Mouse (Mus musculus) hindbrain, embryonic 12.5 days (tissue): Measurements from ENCODE around the gene Aldh1a3. TPM values are rescaled to one million over a fixed set of nuclear protein-coding genes. Genes with fewer than 3 reads are reported as not detected.

Experiments used
- ATAC-seq: fragments of 200-750 bp; cut with Nextera tagmentation; 2 replicates; pipeline ENCODE4 v1.8.0; 2017; ENCODE audit warnings: moderate TSS enrichment; ENCODE audit not compliant: low FRiP score
- H3K27ac ChIP-seq: fragments of 300-500 bp; sonication (generic); 2 replicates; pipeline ENCODE4 v1.5.1; 2016; ENCODE audit warnings: mild to moderate bottlenecking
- H3K27me3 ChIP-seq: fragments of 300-500 bp; sonication (generic); 2 replicates; pipeline ENCODE4 v1.6.1; 2016; ENCODE audit warnings: mild to moderate bottlenecking
- H3K36me3 ChIP-seq: fragments of 300-500 bp; sonication (generic); 2 replicates; pipeline ENCODE4 v1.6.1; 2016; ENCODE audit warnings: mild to moderate bottlenecking
- H3K4me1 ChIP-seq: fragments of 300-500 bp; sonication (generic); 2 replicates; pipeline ENCODE4 v1.6.1; 2016
- H3K4me2 ChIP-seq: fragments of 300-500 bp; sonication (generic); replicated peaks from 2 replicates; pipeline ENCODE4 v1.6.1; 2016; ENCODE audit warnings: mild to moderate bottlenecking
- H3K4me3 ChIP-seq: fragments of 300-500 bp; sonication (generic); 2 replicates; pipeline ENCODE4 v1.5.1; 2016; ENCODE audit warnings: mild to moderate bottlenecking
- H3K9ac ChIP-seq: fragments of 300-500 bp; sonication (generic); 2 replicates; pipeline ENCODE4 v1.6.1; 2016; ENCODE audit warnings: mild to moderate bottlenecking, moderate library complexity
- H3K9me3 ChIP-seq: fragments of 300-500 bp; sonication (generic); replicated peaks from 2 replicates; pipeline ENCODE4 v1.6.1; 2016; ENCODE audit warnings: mild to moderate bottlenecking
- WGBS: fragments of 180-500 bp; shearing (Covaris S2); methylation state at CpG from one replicate; pipeline ENCODE4 v1.1.7; 2016; 5-methylcytosine and 5-hydroxymethylcytosine counted together
- polyA plus RNA-seq: library from polyadenylated mRNA; unstranded; fragments of >200 nt; fragmentation: Nextera tagmentation; extraction: Ambion mirVana; gene quantifications from 2 replicates; pipeline ENCODE4 v1.2.1, GENCODE M21; 2016

Aldh1a3 gene
- polyA plus RNA-seq, 1 experiment from 2014 or later, result 22.2 TPM

DNA sequence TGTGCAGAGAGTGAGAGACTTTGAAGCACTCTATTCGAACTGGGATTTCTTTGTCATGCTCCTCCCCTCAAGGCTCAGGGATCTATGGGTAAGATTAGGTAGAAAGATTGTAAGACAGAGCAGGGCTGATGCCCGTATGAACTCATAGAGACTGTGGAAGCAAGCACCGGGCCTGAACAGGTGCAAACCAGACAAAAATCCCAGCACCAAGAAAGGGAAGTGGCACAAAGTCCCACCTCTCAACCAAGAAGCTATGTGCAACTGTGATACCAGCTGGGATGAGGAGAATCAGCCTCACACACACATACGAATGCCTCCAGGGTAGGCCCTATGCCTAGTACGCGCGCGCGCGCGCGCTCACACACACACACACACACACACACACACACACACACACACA lies 41.5 kb downstream of the Aldh1a3 start:
- ATAC-seq, result no peak
- Histone ChIP-seq H3K4me2 (no peak overlapping the region), H3K36me3 (no peaks in the 10 kb centered on the region), H3K27ac (no peak overlapping the region), H3K9ac (no peak overlapping the region), H3K4me3 (no peak overlapping the region), H3K27me3 (peaks cover 19% of the 10 kb centered on the region), H3K9me3 (no peaks in the 10 kb centered on the region), H3K4me1 (peaks cover 17% of the 10 kb centered on the region)
- 95% methylated on average over 12 of the region's 12 CpGs for WGBS

DNA sequence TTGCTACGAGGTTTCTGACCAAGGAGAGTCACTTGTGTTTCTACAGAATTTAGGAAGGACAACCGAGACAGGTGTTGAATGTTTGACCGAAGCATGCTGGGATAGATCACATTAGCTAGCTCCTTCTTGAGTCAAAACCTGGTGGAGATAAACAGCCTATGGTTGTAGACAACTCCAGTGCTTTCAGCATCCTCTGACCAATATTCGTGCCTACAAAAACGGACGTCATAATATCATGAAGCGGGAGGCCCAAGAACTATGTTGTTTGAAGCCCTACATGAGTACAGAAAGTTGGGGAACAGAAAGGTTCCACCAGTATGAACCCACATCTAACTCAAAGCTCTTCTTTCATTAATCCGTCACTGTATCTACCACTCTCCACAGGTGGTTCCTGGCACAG lies 42.4 kb downstream of the Aldh1a3 start:
- ATAC-seq, result no peak
- H3K9me3 ChIP-seq, result no peaks in the 10 kb centered on the region
- H3K27ac ChIP-seq, result no peak overlapping the region
- H3K4me1 ChIP-seq, result peaks cover 17% of the 10 kb centered on the region
- 92% methylated on average over 8 of the region's 8 CpGs for WGBS
- no peaks in the 10 kb centered on the region for H3K36me3 ChIP-seq
- no peak overlapping the region for H3K9ac ChIP-seq
- no peak overlapping the region for H3K4me3 ChIP-seq
- no peak overlapping the region for H3K4me2 ChIP-seq
- peaks cover 19% of the 10 kb centered on the region for H3K27me3 ChIP-seq

DNA sequence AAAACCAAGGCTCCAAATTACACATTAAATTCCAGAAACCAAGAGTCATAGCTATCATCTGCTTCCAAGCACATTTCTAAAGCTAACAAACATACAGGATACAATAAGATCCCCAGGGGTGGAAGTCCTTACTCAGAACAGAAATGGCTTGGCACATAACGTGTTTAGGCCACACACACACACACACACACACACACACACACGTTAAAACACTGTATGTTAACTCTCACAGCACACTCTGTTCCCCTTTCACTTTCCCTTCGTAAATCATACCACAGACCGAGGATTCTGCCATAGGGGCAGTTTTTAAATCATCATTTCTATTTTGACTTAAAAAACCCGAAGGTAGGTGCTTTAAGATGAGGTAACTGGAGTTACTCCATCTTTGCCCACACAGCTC lies 43.1 kb downstream of the Aldh1a3 start:
- Histone ChIP-seq H3K9ac (no peak overlapping the region), H3K4me2 (no peak overlapping the region), H3K9me3 (no peaks in the 10 kb centered on the region), H3K27ac (no peak overlapping the region), H3K4me3 (no peak overlapping the region), H3K4me1 (peaks cover 17% of the 10 kb centered on the region), H3K27me3 (peaks cover 19% of the 10 kb centered on the region), H3K36me3 (no peaks in the 10 kb centered on the region)
- 77% methylated on average over 5 of the region's 5 CpGs for WGBS
- ATAC-seq, result no peak

DNA sequence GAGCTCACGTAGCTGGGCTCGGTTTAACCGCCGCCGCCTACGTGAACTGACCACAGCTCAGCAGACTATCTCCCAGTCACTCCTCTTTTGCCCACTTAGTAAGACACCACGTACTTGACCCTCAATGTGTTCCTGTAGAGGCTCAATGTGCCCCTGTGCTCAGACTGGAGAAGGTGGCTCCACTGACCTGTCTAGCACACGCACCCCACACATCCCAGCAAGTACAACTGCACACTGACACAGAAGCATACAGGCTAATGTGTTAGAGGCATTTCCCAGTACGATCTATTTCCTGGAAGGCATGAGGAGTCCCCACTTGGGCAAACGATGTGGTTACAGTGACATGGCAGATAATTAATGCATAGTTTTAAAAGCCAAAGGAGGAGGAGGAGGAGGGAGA lies 50.8 kb downstream of the Aldh1a3 start:
- ATAC-seq, result no peak
- Histone ChIP-seq H3K27me3 (no peaks in the 10 kb centered on the region), H3K36me3 (no peaks in the 10 kb centered on the region), H3K9ac (no peak overlapping the region), H3K4me3 (no peak overlapping the region), H3K4me1 (peaks cover 2% of the 10 kb centered on the region; the same call in 1 of the 2 replicates), H3K27ac (no peak overlapping the region), H3K4me2 (no peak overlapping the region), H3K9me3 (no peaks in the 10 kb centered on the region)
- WGBS, result 89% methylated on average over 10 of the region's 10 CpGs

DNA sequence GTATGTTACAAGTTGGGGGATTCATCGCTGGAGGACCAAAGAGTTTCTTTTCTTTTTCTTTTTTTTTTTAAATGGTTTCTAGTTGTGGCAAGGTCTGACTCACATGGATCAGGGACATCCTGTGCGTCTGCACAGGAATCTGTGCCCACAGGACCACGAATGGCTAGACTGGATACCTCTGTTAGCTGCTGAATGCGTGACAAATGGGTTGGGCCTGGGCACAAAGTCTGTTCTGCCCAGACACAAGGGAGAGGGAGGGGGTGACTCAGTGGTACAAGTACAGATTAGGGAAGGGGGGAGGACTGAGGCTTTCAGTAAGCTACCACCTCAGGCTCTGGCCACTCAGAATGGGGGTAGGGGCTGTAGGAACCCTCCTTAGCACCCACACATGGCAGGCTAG lies 51.6 kb downstream of the Aldh1a3 start:
- no peak overlapping the region for H3K9ac ChIP-seq
- no peak overlapping the region for H3K4me3 ChIP-seq
- H3K4me2 ChIP-seq, result no peak overlapping the region
- peaks cover 2% of the 10 kb centered on the region; the same call in 1 of the 2 replicates for H3K4me1 ChIP-seq
- WGBS, result 83% methylated on average over 4 of the region's 4 CpGs
- H3K27ac ChIP-seq, result no peak overlapping the region
- no peak for ATAC-seq
- no peaks in the 10 kb centered on the region for H3K27me3 ChIP-seq
- H3K9me3 ChIP-seq, result no peaks in the 10 kb centered on the region
- no peaks in the 10 kb centered on the region for H3K36me3 ChIP-seq

DNA sequence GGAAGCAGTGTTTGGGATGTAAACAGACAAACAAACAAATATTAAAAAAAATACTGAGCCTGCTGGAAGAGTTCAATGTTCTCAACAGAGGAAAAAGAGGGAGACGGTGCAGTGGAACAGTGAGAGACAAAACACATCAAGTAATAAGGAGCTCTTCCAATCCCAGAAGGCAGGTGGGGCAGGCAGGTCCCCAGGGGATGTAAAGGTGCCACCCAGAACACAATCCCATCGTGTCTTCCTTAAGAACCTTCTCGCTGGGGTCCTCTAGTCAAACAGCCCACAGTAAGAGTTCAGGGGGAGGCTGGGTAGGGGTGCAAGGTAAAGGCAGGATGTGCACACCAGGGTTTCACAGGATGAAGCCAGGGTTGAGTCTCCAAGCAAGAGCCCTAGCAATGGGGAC lies 53.9 kb downstream of the Aldh1a3 start:
- ATAC-seq, result no peak
- H3K4me1 ChIP-seq, result peaks cover 2% of the 10 kb centered on the region; the same call in 1 of the 2 replicates
- no peaks in the 10 kb centered on the region for H3K36me3 ChIP-seq
- H3K27me3 ChIP-seq, result no peaks in the 10 kb centered on the region
- WGBS, result 94% methylated on average over 3 of the region's 3 CpGs
- no peaks in the 10 kb centered on the region for H3K9me3 ChIP-seq
- H3K27ac ChIP-seq, result no peak overlapping the region
- no peak overlapping the region for H3K4me3 ChIP-seq
- no peak overlapping the region for H3K4me2 ChIP-seq
- H3K9ac ChIP-seq, result no peak overlapping the region

DNA sequence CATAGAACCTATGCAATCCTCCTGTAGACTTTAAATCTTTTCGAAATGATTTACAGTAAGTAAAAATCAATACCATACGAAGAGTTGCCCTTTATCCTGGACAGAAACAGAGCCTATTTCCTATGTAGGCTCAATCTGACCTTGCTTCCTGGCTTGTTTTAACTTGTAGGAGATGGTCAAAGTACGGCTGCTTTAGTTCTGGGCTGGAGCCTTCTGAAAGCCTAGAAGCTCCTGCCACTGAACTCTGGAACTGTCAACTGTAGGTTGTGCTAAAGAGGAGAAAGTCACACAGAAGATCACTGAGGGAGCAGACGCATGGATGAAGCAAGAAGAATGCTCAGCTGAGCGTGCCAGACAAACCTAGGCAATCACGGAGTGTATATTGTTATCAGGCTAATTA lies 56.3 kb downstream of the Aldh1a3 start:
- no peak for ATAC-seq
- 93% methylated on average over 6 of the region's 6 CpGs for WGBS

DNA sequence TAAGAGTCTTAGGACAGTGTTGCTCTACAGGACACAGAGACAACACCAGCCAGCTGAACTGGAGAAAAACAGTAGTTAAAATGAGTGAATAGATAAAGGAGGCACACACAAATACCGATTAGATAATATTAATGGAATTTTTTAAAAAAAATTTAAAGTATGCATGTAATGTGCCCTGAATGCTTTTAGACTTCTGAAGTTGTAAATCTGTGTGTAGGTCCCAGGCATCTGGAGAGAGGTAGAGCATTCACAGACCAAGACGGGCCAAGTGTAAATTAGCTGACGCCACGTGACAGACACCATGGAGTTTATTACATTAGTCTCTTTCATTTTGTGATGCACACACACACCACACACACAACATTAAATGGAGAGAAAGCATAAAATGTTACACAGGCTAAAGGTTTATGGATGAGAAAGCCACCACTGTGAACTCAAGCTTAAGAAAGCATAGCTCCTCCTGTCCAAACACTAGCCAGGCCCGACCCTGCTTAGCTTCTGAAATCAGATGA lies 57.3 kb downstream of the Aldh1a3 start:
- Histone ChIP-seq H3K4me2 (no peak overlapping the region), H3K9ac (no peak overlapping the region), H3K27ac (no peak overlapping the region), H3K36me3 (no peaks in the 10 kb centered on the region), H3K27me3 (no peaks in the 10 kb centered on the region), H3K9me3 (no peaks in the 10 kb centered on the region), H3K4me1 (no peaks in the 10 kb centered on the region), H3K4me3 (no peak overlapping the region)
- WGBS, result 74% methylated on average over 5 of the region's 5 CpGs
- no peak for ATAC-seq

More for the DNA sequence above, 56.3 kb downstream of the Aldh1a3 start:
- no peaks in the 10 kb centered on the region for H3K36me3 ChIP-seq
- H3K4me3 ChIP-seq, result no peak overlapping the region
- H3K9ac ChIP-seq, result no peak overlapping the region
- no peaks in the 10 kb centered on the region for H3K27me3 ChIP-seq
- no peaks in the 10 kb centered on the region for H3K4me1 ChIP-seq
- H3K9me3 ChIP-seq, result no peaks in the 10 kb centered on the region
- no peak overlapping the region for H3K4me2 ChIP-seq
- no peak overlapping the region for H3K27ac ChIP-seq

DNA sequence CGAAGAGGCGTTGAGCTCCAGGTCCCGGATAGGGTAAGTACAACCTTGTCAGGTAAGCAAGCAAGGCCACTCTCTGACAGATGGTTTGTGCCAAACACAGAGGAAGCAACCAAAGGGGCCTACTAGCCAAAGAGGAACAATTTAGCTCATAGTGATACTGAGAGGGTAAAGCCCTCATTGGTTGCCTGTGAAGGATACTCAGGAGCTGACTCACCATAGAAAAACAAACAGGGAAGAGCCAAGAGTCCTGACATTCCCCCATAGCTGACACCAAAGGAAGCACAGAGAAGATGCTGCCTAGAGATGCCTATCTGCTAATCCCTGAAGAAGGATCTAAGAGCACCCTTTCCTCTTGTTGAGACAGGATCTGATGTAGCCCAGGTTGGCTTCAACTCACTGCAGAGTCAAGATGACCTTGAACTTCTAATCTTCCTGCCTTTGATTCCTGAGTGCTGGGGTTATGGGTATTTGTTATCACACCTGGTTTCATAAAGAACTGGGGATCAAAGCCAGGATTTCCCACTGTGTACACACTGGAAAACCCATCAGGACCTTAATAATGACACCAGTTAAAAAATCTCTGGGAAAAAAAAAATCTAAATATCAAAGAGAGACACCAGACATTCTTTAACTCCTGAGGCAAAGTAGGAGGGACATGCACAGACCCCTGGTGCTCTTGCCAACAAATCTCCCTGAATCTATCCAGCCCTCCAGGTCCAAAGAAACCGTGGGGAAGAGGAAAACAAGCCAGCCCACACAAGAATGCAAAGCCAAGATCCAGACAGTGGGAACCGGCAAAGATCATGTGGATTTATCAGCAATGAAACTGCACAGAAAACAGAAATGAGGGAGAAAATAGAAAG lies 58.0 kb downstream of the Aldh1a3 start:
- no peak overlapping the region for H3K4me2 ChIP-seq
- H3K27ac ChIP-seq, result no peak overlapping the region

DNA sequence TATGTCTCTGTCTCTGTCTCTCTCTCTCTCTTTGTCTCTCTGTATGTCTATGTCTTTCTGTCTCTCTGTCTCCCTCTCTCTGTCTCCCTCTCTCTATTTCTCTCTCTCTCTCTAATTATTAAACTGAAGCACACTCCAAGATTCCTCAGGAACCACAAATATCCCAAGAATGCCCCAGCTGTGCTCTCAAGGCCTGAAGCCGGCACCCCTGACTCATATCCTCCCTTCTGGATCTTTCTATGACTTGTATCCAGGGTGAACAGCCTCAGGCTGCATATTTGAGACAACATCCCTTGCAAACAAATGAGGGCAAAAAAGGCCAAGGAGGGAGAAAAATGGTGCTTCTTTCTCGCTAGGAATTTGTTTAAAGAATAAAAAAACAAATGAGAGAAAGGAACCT lies 61.4 kb downstream of the Aldh1a3 start, which contains the start of gene Gm10974:
TSS of gene Gm10974 (plus strand) at position 2 of the 400 bp plus-strand sequence.
- Histone ChIP-seq H3K4me2 (no peak within 1 kb of the TSS), H3K36me3 (no peaks in the 10 kb centered on the region), H3K27ac (no peak within 1 kb of the TSS), H3K4me1 (no peaks in the 10 kb centered on the region), H3K9ac (no peak within 1 kb of the TSS), H3K9me3 (no peaks in the 10 kb centered on the region), H3K27me3 (no peaks in the 10 kb centered on the region), H3K4me3 (no peak within 1 kb of the TSS)
- WGBS, result 60% methylated on average over 2 of the region's 2 CpGs
- no peak for ATAC-seq

More for the DNA sequence above, 58.0 kb downstream of the Aldh1a3 start:
- H3K4me1 ChIP-seq, result no peaks in the 10 kb centered on the region
- no peak for ATAC-seq
- H3K4me3 ChIP-seq, result no peak overlapping the region
- H3K9me3 ChIP-seq, result no peaks in the 10 kb centered on the region
- no peaks in the 10 kb centered on the region for H3K27me3 ChIP-seq
- WGBS, result 78% methylated on average over 5 of the region's 5 CpGs
- no peak overlapping the region for H3K9ac ChIP-seq
- no peaks in the 10 kb centered on the region for H3K36me3 ChIP-seq

DNA sequence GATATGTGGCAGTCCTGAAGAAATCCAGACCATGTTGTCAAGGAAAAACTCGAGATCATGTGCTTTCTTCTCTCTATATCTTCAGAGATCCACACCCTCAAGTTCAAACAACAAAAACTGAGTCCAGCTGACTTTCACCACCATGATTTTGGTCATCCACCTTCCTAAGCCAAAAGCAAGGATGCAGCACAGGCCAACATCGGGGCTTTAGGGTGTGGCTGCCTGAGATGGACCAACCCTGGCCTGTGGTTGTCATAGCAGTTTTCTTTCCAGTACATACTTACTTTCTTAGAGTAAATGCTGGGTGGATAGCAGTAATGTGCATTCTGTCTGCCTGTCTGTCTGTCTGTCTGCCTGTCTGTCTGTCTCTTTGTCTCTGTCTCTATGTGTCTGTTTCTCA lies 61.9 kb downstream of the Aldh1a3 start:
- Histone ChIP-seq H3K4me2 (no peak overlapping the region), H3K27ac (no peak overlapping the region), H3K4me1 (no peaks in the 10 kb centered on the region), H3K27me3 (no peaks in the 10 kb centered on the region), H3K36me3 (no peaks in the 10 kb centered on the region), H3K9me3 (0 out of 2 replicates have a peak, but pooled peaks cover 1% of the 10 kb centered on the region), H3K9ac (no peak overlapping the region), H3K4me3 (no peak overlapping the region)
- WGBS, result 77% methylated on average over 2 of the region's 2 CpGs
- ATAC-seq, result no peak

DNA sequence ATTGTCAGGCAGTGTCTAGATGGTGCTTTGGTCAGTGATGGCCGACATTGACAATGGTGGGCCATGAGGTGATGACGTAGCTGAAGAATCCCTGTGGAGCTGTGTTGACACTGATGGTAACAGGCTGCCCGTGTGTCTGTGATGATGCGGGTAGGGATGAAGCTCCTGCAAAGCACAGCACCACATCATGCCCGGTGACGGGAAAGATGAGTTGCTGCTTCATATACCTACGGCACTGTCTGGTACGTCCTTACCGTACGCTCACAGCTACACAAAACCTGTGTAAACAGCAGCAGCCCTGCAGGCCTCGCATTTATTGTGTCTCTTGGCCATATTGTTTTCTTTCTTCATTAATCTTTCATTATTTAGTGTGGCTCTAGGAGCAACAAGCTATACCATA lies 62.8 kb downstream of the Aldh1a3 start:
- ATAC-seq, result no peak
- H3K27me3 ChIP-seq, result no peaks in the 10 kb centered on the region
- 0 out of 2 replicates have a peak, but pooled peaks cover 5% of the 10 kb centered on the region for H3K9me3 ChIP-seq
- H3K36me3 ChIP-seq, result no peaks in the 10 kb centered on the region
- no peak overlapping the region for H3K27ac ChIP-seq
- H3K4me2 ChIP-seq, result no peak overlapping the region
- H3K4me3 ChIP-seq, result no peak overlapping the region
- no peak overlapping the region for H3K9ac ChIP-seq
- no peaks in the 10 kb centered on the region for H3K4me1 ChIP-seq
- WGBS, result 89% methylated on average over 11 of the region's 11 CpGs

DNA sequence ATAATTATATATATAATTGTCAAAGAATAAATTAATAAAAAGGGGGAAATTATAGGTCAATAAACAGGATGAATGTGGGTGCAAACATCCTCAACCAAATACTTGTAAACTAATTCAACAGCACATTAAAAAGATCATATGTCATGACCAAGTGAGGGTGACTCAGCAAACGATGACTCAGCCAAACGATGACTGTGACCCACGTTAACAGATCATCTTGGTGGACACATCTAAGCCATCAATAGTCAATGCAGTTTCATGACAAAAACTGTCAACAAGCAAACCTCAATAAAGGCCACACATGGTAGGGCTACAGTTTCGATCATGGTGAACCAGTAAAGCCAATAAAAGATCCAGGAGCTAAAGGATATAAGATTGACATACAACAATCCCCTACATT lies 68.3 kb downstream of the Aldh1a3 start:
- Histone ChIP-seq H3K4me2 (no peak overlapping the region), H3K9ac (no peak overlapping the region), H3K4me3 (no peak overlapping the region), H3K36me3 (no peaks in the 10 kb centered on the region), H3K9me3 (0 out of 2 replicates have a peak, but pooled peaks cover 5% of the 10 kb centered on the region), H3K27ac (no peak overlapping the region), H3K4me1 (no peaks in the 10 kb centered on the region), H3K27me3 (no peaks in the 10 kb centered on the region)
- no peak for ATAC-seq
- 88% methylated on average over 4 of the region's 4 CpGs for WGBS
